Mouse (Mus musculus) intestine, embryonic 14.5 days (tissue): ENCODE data around the gene Gm45015. TPM values are rescaled to one million over a fixed set of nuclear protein-coding genes. Genes with fewer than 3 reads are reported as not detected.
A peak's percentile ranks its signal among the peaks of the same experiment; 100 is the strongest.

Source experiments
- ATAC-seq: fragments of 200-750 bp; cut with Nextera tagmentation; replicated peaks from 2 replicates; pipeline ENCODE4 v1.8.0; 2017; ENCODE audit warnings: low read depth, moderate number of reproducible peaks, moderate TSS enrichment, moderate library complexity; ENCODE audit not compliant: low FRiP score, low TSS enrichment
- DNase-seq: peaks from one replicate; pipeline ENCODE4 v3.0.0-alpha.2; 2018; ENCODE audit warnings: low spot score
- H3K27ac ChIP-seq: fragments of 300-500 bp; sonication (generic); 2 replicates; pipeline ENCODE4 v1.5.1; 2014; ENCODE audit warnings: low read depth, mild to moderate bottlenecking, control low read depth
- H3K27me3 ChIP-seq: fragments of 300-500 bp; sonication (generic); replicated peaks from 2 replicates; pipeline ENCODE4 v1.6.1; 2014; ENCODE audit warnings: low read length, control low read depth; ENCODE audit not compliant: control insufficient read depth, insufficient read depth
- H3K36me3 ChIP-seq: fragments of 300-500 bp; sonication (generic); 2 replicates; pipeline ENCODE4 v1.6.1; 2014; ENCODE audit warnings: low read length, control low read depth; ENCODE audit not compliant: control insufficient read depth, insufficient read depth
- H3K4me1 ChIP-seq: fragments of 300-500 bp; sonication (generic); replicated peaks from 2 replicates; pipeline ENCODE4 v1.6.1; 2014; ENCODE audit warnings: low read length, control low read depth, mixed read lengths; ENCODE audit not compliant: control insufficient read depth, insufficient read depth
- H3K4me2 ChIP-seq: fragments of 300-500 bp; sonication (generic); 2 replicates; pipeline ENCODE4 v1.6.1; 2014; ENCODE audit warnings: low read length
- H3K4me3 ChIP-seq: fragments of 300-500 bp; sonication (generic); 2 replicates; pipeline ENCODE4 v1.5.1; 2014; ENCODE audit warnings: low read depth, low read length, control low read depth, mixed read lengths
- H3K9ac ChIP-seq: fragments of 300-500 bp; sonication (generic); 2 replicates; pipeline ENCODE4 v1.6.1; 2014; ENCODE audit warnings: mild to moderate bottlenecking, low read length
- H3K9me3 ChIP-seq: fragments of 300-500 bp; sonication (generic); 2 replicates; pipeline ENCODE4 v1.6.1; 2016; ENCODE audit warnings: low read length, control low read depth; ENCODE audit not compliant: control insufficient read depth
- WGBS: fragments of 180-500 bp; shearing (Covaris S2); extraction: QIAGEN DNeasy Blood & Tissue Kit; methylation state at CpG from one replicate; pipeline ENCODE4 v1.1.7; 2014; 5-methylcytosine and 5-hydroxymethylcytosine counted together
- polyA plus RNA-seq: library from polyadenylated mRNA; unstranded; fragments of >200 nt; fragmentation: Nextera tagmentation; extraction: Ambion mirVana; gene quantifications from 2 replicates; pipeline ENCODE4 v1.2.1, GENCODE M21; 2014

Gene Gm45015
- polyA plus RNA-seq, result not detected in 2 replicates

GRCm38 (mm10) chrX:73336740-73337139 is at the start of gene Gm45015:
Gene Gm45015, minus strand, starts transcription at chrX:73336840.
- ATAC-seq (no peak), DNase-seq (no peak)
- no peak within 1 kb of the TSS for H3K27ac ChIP-seq
- no peak within 1 kb of the TSS for H3K9ac ChIP-seq
- H3K4me1 ChIP-seq, result no peaks in the 10 kb centered on the region
- no peak within 1 kb of the TSS for H3K4me2 ChIP-seq
- no peak within 1 kb of the TSS for H3K4me3 ChIP-seq
- 89% methylated on average over 4 of the region's 4 CpGs for WGBS
- no peaks in the 10 kb centered on the region for H3K36me3 ChIP-seq
- no peaks in the 10 kb centered on the region for H3K9me3 ChIP-seq
- peaks cover 11% of the 10 kb centered on the region; the same call in 1 of the 2 replicates for H3K27me3 ChIP-seq

- WGBS, result 27% methylated on average over 1 of the region's 1 CpGs
- Histone ChIP-seq H3K4me2 (no peak overlapping the region), H3K27ac (no peak overlapping the region), H3K4me1 (no peaks in the 10 kb centered on the region), H3K36me3 (no peaks in the 10 kb centered on the region), H3K9me3 (no peaks in the 10 kb centered on the region), H3K4me3 (no peak overlapping the region), H3K27me3 (0 out of 2 replicates have a peak, but pooled peaks cover 3% of the 10 kb centered on the region), H3K9ac (no peak overlapping the region)
- no peak for ATAC-seq
- no peak for DNase-seq
These were observed 48.3 kb upstream of the Gm45015 start for GRCm38 (mm10) chrX:73384924-73385323.

GRCm38 (mm10) chrX:73384419-73384818 is 47.8 kb upstream of the Gm45015 start:
- H3K9me3 ChIP-seq, result no peaks in the 10 kb centered on the region
- H3K4me1 ChIP-seq, result no peaks in the 10 kb centered on the region
- no peak overlapping the region for H3K4me2 ChIP-seq
- no peak overlapping the region for H3K4me3 ChIP-seq
- H3K27ac ChIP-seq, result no peak overlapping the region
- 0 out of 2 replicates have a peak, but pooled peaks cover 3% of the 10 kb centered on the region for H3K27me3 ChIP-seq
- DNase-seq (no peak), ATAC-seq (no peak)
- 70% methylated on average over 6 of the region's 6 CpGs for WGBS
- no peak overlapping the region for H3K9ac ChIP-seq
- no peaks in the 10 kb centered on the region for H3K36me3 ChIP-seq

GRCm38 (mm10) chrX:73363291-73363690 is 26.7 kb upstream of the Gm45015 start:
- no peak for DNase-seq
- ATAC-seq, result no peak
- Histone ChIP-seq H3K4me1 (no peaks in the 10 kb centered on the region), H3K4me2 (no peak overlapping the region), H3K9me3 (no peaks in the 10 kb centered on the region), H3K27me3 (no peaks in the 10 kb centered on the region), H3K9ac (no peak overlapping the region), H3K36me3 (no peaks in the 10 kb centered on the region), H3K27ac (no peak overlapping the region), H3K4me3 (no peak overlapping the region)

GRCm38 (mm10) chrX:73356719-73357118 is 20.1 kb upstream of the Gm45015 start:
- ATAC-seq (no peak), DNase-seq (no peak)
- no peaks in the 10 kb centered on the region for H3K9me3 ChIP-seq
- H3K4me2 ChIP-seq, result no peak overlapping the region
- H3K36me3 ChIP-seq, result peaks cover 40% of the 10 kb centered on the region
- 89% methylated on average over 1 of the region's 1 CpGs for WGBS
- H3K4me1 ChIP-seq, result no peaks in the 10 kb centered on the region
- H3K27me3 ChIP-seq, result no peaks in the 10 kb centered on the region
- no peak overlapping the region for H3K27ac ChIP-seq
- no peak overlapping the region for H3K9ac ChIP-seq
- H3K4me3 ChIP-seq, result no peak overlapping the region

- 92% methylated on average over 2 of the region's 2 CpGs for WGBS
- Histone ChIP-seq H3K4me1 (no peaks in the 10 kb centered on the region), H3K4me3 (no peak overlapping the region), H3K27me3 (no peaks in the 10 kb centered on the region), H3K9me3 (no peaks in the 10 kb centered on the region), H3K9ac (no peak overlapping the region), H3K36me3 (peaks cover 45% of the 10 kb centered on the region), H3K27ac (no peak overlapping the region), H3K4me2 (no peak overlapping the region)
- DNase-seq (no peak), ATAC-seq (no peak)
These were observed 19.5 kb upstream of the Gm45015 start for GRCm38 (mm10) chrX:73356163-73356562.

- H3K27me3 ChIP-seq, result 0 out of 2 replicates have a peak, but pooled peaks cover 9% of the 10 kb centered on the region
- H3K27ac ChIP-seq, result no peak overlapping the region
- 86% methylated on average over 1 of the region's 1 CpGs for WGBS
- H3K36me3 ChIP-seq, result no peaks in the 10 kb centered on the region
- H3K4me1 ChIP-seq, result no peaks in the 10 kb centered on the region
- DNase-seq (no peak), ATAC-seq (no peak)
- H3K4me2 ChIP-seq, result no peak overlapping the region
- H3K9me3 ChIP-seq, result no peaks in the 10 kb centered on the region
- no peak overlapping the region for H3K9ac ChIP-seq
- H3K4me3 ChIP-seq, result no peak overlapping the region
These were observed 7.7 kb upstream of the Gm45015 start for GRCm38 (mm10) chrX:73344346-73344745.

- no peak overlapping the region for H3K4me3 ChIP-seq
- DNase-seq (no peak), ATAC-seq (no peak)
- H3K9me3 ChIP-seq, result no peaks in the 10 kb centered on the region
- no peaks in the 10 kb centered on the region for H3K4me1 ChIP-seq
- 79% methylated on average over 1 of the region's 1 CpGs for WGBS
- peak overlapping the region; percentile 52 for H3K4me2 ChIP-seq
- H3K36me3 ChIP-seq, result no peaks in the 10 kb centered on the region
- H3K27me3 ChIP-seq, result 0 out of 2 replicates have a peak, but pooled peaks cover 9% of the 10 kb centered on the region
- H3K27ac ChIP-seq, result no peak overlapping the region
- H3K9ac ChIP-seq, result no peak overlapping the region
These were observed 7.2 kb upstream of the Gm45015 start for GRCm38 (mm10) chrX:73343802-73344201.

- Histone ChIP-seq H3K4me1 (no peaks in the 10 kb centered on the region), H3K4me3 (peak overlapping the region; percentile 57), H3K9ac (peak overlapping the region; percentile 66), H3K27ac (peak overlapping the region; percentile 62), H3K4me2 (peak overlapping the region; percentile 52), H3K9me3 (no peaks in the 10 kb centered on the region), H3K27me3 (0 out of 2 replicates have a peak, but pooled peaks cover 9% of the 10 kb centered on the region), H3K36me3 (no peaks in the 10 kb centered on the region)
- WGBS, result 18% methylated on average over 15 of the region's 15 CpGs
- ATAC-seq, result peak; percentile 58; the same call in 1 of the 2 replicates
- no peak for DNase-seq
These were observed 6.5 kb upstream of the Gm45015 start for GRCm38 (mm10) chrX:73342941-73343735.
